Mouse (Mus musculus): ENCODE data around the gene Ehbp1. TPM values are rescaled to one million over a fixed set of nuclear protein-coding genes. Genes with fewer than 3 reads are reported as not detected.

Ehbp1 gene
- total and polyA plus RNA-seq, 2 experiments from 2014 or later, result 15.4 to 33.4 TPM

- Histone ChIP-seq H3K27ac (ENCODE audit: low read depth, low read length) (no peak overlapping the region), H3K27me3 (ENCODE audit: insufficient read depth, low read length) (no peaks in the 10 kb centered on the region), H3K9me3 (ENCODE audit: low read length) (no peaks in the 10 kb centered on the region), H3K9ac (replicated peaks; ENCODE audit: low read length, poor library complexity, severe bottlenecking) (no peak overlapping the region), H3K4me1 (ENCODE audit: insufficient read depth, low read length) (no peaks in the 10 kb centered on the region), H3K4me2 (ENCODE audit: low read depth, low read length, poor library complexity, severe bottlenecking) (no peak overlapping the region), H3K36me3 (ENCODE audit: insufficient read depth, low read length) (no peaks in the 10 kb centered on the region), H3K4me3 (ENCODE audit: low read depth, low read length) (no peak overlapping the region)
- DNase-seq (ENCODE audit: low spot score) (no peak), ATAC-seq (ENCODE audit: low FRiP score) (no peak)
- WGBS, result 90% methylated on average over 1 of the region's 1 CpGs
- TF ChIP-seq CTCF (IDR thresholded peaks at IDR 0.05), result no peak
Measured at GRCm38 (mm10) chr11:22372609-22373289, 30.7 kb upstream of the Ehbp1 start.

GRCm38 (mm10) chr11:22369841-22370240, 27.7 kb upstream of the Ehbp1 start:
- Histone ChIP-seq H3K27me3 (ENCODE audit: insufficient read depth, low read length) (no peaks in the 10 kb centered on the region), H3K4me2 (ENCODE audit: low read depth, low read length, poor library complexity, severe bottlenecking) (no peak overlapping the region), H3K4me3 (ENCODE audit: low read depth, low read length) (no peak overlapping the region), H3K36me3 (ENCODE audit: insufficient read depth, low read length) (no peaks in the 10 kb centered on the region), H3K9ac (replicated peaks; ENCODE audit: low read length, poor library complexity, severe bottlenecking) (no peak overlapping the region), H3K9me3 (ENCODE audit: low read length) (no peaks in the 10 kb centered on the region), H3K4me1 (ENCODE audit: insufficient read depth, low read length) (no peaks in the 10 kb centered on the region), H3K27ac (ENCODE audit: low read depth, low read length) (no peak overlapping the region)
- ATAC-seq (ENCODE audit: low FRiP score) (no peak), DNase-seq (ENCODE audit: low spot score) (no peak)
- TF ChIP-seq CTCF (IDR thresholded peaks at IDR 0.05), result no peak
- WGBS, result 70% methylated on average over 2 of the region's 2 CpGs

- Histone ChIP-seq H3K9me3 (ENCODE audit: low read length) (no peaks in the 10 kb centered on the region), H3K27ac (ENCODE audit: low read depth, low read length) (no peak overlapping the region), H3K9ac (replicated peaks; ENCODE audit: low read length, poor library complexity, severe bottlenecking) (no peak overlapping the region), H3K4me3 (ENCODE audit: low read depth, low read length) (no peak overlapping the region), H3K4me2 (ENCODE audit: low read depth, low read length, poor library complexity, severe bottlenecking) (no peak overlapping the region), H3K4me1 (ENCODE audit: insufficient read depth, low read length) (no peaks in the 10 kb centered on the region), H3K27me3 (ENCODE audit: insufficient read depth, low read length) (no peaks in the 10 kb centered on the region), H3K36me3 (ENCODE audit: insufficient read depth, low read length) (no peaks in the 10 kb centered on the region)
- ATAC-seq (ENCODE audit: low FRiP score) (no peak), DNase-seq (ENCODE audit: low spot score) (no peak)
- 84% methylated on average over 3 of the region's 3 CpGs for WGBS
- TF ChIP-seq CTCF (IDR thresholded peaks at IDR 0.05), result no peak
Measured at GRCm38 (mm10) chr11:22368621-22369020, 26.5 kb upstream of the Ehbp1 start.

- Histone ChIP-seq H3K27ac (ENCODE audit: low read depth, low read length) (no peak overlapping the region), H3K4me2 (ENCODE audit: low read depth, low read length, poor library complexity, severe bottlenecking) (no peak overlapping the region), H3K9me3 (ENCODE audit: low read length) (no peaks in the 10 kb centered on the region), H3K4me1 (ENCODE audit: insufficient read depth, low read length) (no peaks in the 10 kb centered on the region), H3K36me3 (ENCODE audit: insufficient read depth, low read length) (no peaks in the 10 kb centered on the region), H3K9ac (replicated peaks; ENCODE audit: low read length, poor library complexity, severe bottlenecking) (no peak overlapping the region), H3K27me3 (ENCODE audit: insufficient read depth, low read length) (no peaks in the 10 kb centered on the region), H3K4me3 (ENCODE audit: low read depth, low read length) (no peak overlapping the region)
- no peak for ATAC-seq (ENCODE audit: low FRiP score)
- TF ChIP-seq CTCF (IDR thresholded peaks at IDR 0.05), result no peak
- DNase-seq (ENCODE audit: low spot score), result no peak
- WGBS, result 91% methylated on average over 2 of the region's 2 CpGs
Measured at GRCm38 (mm10) chr11:22366486-22366885, 24.4 kb upstream of the Ehbp1 start.

- no peaks in the 10 kb centered on the region for H3K4me1 ChIP-seq (ENCODE audit: insufficient read depth, low read length)
- H3K9ac ChIP-seq (replicated peaks; ENCODE audit: low read length, poor library complexity, severe bottlenecking), result no peak overlapping the region
- ATAC-seq (ENCODE audit: low FRiP score) (no peak), DNase-seq (ENCODE audit: low spot score) (no peak)
- no peaks in the 10 kb centered on the region for H3K36me3 ChIP-seq (ENCODE audit: insufficient read depth, low read length)
- no peaks in the 10 kb centered on the region for H3K27me3 ChIP-seq (ENCODE audit: insufficient read depth, low read length)
- no peak overlapping the region for H3K27ac ChIP-seq (ENCODE audit: low read depth, low read length)
- H3K9me3 ChIP-seq (ENCODE audit: low read length), result no peaks in the 10 kb centered on the region
- H3K4me2 ChIP-seq (ENCODE audit: low read depth, low read length, poor library complexity, severe bottlenecking), result no peak overlapping the region
- no peak for TF ChIP-seq CTCF (IDR thresholded peaks at IDR 0.05)
- 87% methylated on average over 6 of the region's 6 CpGs for WGBS
- H3K4me3 ChIP-seq (ENCODE audit: low read depth, low read length), result no peak overlapping the region
Measured at GRCm38 (mm10) chr11:22353962-22354621, 12.0 kb upstream of the Ehbp1 start.

- H3K27ac ChIP-seq (ENCODE audit: low read depth, low read length), result no peak overlapping the region
- no peaks in the 10 kb centered on the region for H3K9me3 ChIP-seq (ENCODE audit: low read length)
- no peaks in the 10 kb centered on the region for H3K27me3 ChIP-seq (ENCODE audit: insufficient read depth, low read length)
- DNase-seq (ENCODE audit: low spot score) (no peak), ATAC-seq (ENCODE audit: low FRiP score) (no peak)
- no peaks in the 10 kb centered on the region for H3K36me3 ChIP-seq (ENCODE audit: insufficient read depth, low read length)
- H3K4me3 ChIP-seq (ENCODE audit: low read depth, low read length), result no peak overlapping the region
- no peaks in the 10 kb centered on the region for H3K4me1 ChIP-seq (ENCODE audit: insufficient read depth, low read length)
- no peak overlapping the region for H3K4me2 ChIP-seq (ENCODE audit: low read depth, low read length, poor library complexity, severe bottlenecking)
- WGBS, result 70% methylated on average over 2 of the region's 2 CpGs
- no peak overlapping the region for H3K9ac ChIP-seq (replicated peaks; ENCODE audit: low read length, poor library complexity, severe bottlenecking)
- no peak for TF ChIP-seq CTCF (IDR thresholded peaks at IDR 0.05)
Measured at GRCm38 (mm10) chr11:22349945-22350344, 7.9 kb upstream of the Ehbp1 start.
